Mouse (Mus musculus) embryo, embryonic 11.5 days (tissue): Measurements from ENCODE around the gene Oxt.

Experiments
- DNase-seq: peaks from one replicate; pipeline ENCODE4 v3.0.0-alpha.2; 2012; ENCODE audit warnings: low read depth, low spot score

Gene Oxt

GRCm38 (mm10) chr2:130578148-130578547, 2.2 kb downstream of the Oxt start:
- no peak for DNase-seq

- no peak for DNase-seq
Observed at GRCm38 (mm10) chr2:130579791-130580190, 3.8 kb downstream of the Oxt start.

- no peak for DNase-seq
Observed at GRCm38 (mm10) chr2:130581201-130581600, 5.2 kb downstream of the Oxt start.

GRCm38 (mm10) chr2:130582552-130582951, 6.6 kb downstream of the Oxt start, which contains the start of gene Avp:
Avp (minus strand) TSS chr2:130582554.
- DNase-seq = no peak

- no peak for DNase-seq
Observed at GRCm38 (mm10) chr2:130583902-130584560, 8.1 kb downstream of the Oxt start.

GRCm38 (mm10) chr2:130586016-130586415, 10.0 kb downstream of the Oxt start:
- DNase-seq = no peak

- no peak for DNase-seq
Observed at GRCm38 (mm10) chr2:130588373-130588772, 12.4 kb downstream of the Oxt start.

GRCm38 (mm10) chr2:130589157-130589556, 13.2 kb downstream of the Oxt start:
- no peak for DNase-seq

- DNase-seq = no peak
Observed at GRCm38 (mm10) chr2:130589761-130590160, 13.8 kb downstream of the Oxt start.

GRCm38 (mm10) chr2:130591016-130591415, 15.0 kb downstream of the Oxt start:
- DNase-seq = no peak

- DNase-seq = no peak
Observed at GRCm38 (mm10) chr2:130595596-130595995, 19.6 kb downstream of the Oxt start.

GRCm38 (mm10) chr2:130597601-130598010, 21.6 kb downstream of the Oxt start:
- no peak for DNase-seq

- DNase-seq = no peak
Observed at GRCm38 (mm10) chr2:130598399-130598798, 22.4 kb downstream of the Oxt start.

- DNase-seq = no peak
Observed at GRCm38 (mm10) chr2:130602195-130602594, 26.2 kb downstream of the Oxt start.

- DNase-seq = no peak
Observed at GRCm38 (mm10) chr2:130613091-130613490, 37.1 kb downstream of the Oxt start.

GRCm38 (mm10) chr2:130618972-130619371, 43.0 kb downstream of the Oxt start:
- no peak for DNase-seq
